Mouse (Mus musculus): ENCODE results near the gene Per3.
A peak's percentile ranks its signal among the peaks of the same experiment; 100 is the strongest.

Gene Per3

DNA sequence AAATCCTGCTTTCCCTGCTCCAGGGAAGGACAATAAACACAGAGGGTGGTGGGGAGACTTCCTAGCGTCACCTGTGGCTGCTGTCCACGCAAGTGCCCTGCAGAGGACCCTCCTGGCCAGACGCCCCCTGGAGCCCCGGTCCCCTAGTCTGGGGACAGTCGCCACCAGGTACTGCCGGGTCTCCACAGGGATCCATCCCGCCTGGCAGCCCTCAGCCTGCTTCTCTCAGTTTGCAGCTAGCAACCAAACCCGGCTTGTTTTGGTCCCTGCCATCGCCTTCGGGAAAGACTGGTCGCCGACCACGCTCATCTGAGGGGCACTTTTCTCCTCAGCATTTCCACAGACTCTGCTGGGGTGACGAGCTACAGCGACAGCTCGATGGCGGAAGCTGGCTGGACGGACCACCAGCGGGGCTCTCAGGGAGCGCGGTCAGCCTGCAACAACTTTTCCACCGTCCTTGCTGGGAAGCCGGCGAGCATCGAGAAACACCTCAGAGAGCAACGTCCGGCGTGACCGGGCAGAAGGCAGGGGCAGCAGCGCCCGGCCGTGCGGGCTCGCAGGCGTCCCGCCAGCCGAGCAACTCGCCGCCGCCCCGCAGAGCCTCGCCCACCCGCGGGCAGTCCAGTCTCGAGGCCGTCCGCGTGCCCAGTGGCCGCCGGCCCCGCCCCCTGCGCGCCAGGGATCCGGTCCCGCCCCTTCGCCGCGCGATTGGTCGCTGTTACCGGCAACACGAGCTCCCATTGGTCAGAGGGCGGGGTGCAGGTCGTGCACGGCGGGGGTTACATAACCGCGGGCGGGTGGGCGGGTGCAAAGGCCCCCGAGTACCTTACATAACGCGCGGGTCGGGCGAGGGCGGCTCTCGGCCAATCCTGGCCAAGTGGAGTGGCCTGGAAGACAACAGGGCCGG, at the start of gene Per3:
Gene Per3 (minus strand): TSS at position 629 of the 907 bp plus-strand sequence.
- DNase-seq, result peak; percentile 98 to 99

- no peak for DNase-seq
These were observed 44.8 kb upstream of the Per3 start, which contains the start of gene Gm13090 for GRCm38 (mm10) chr4:151089270-151089669. Gm13090 (plus strand) TSS chr4:151089570.

GRCm38 (mm10) chr4:151088819-151089218, 44.4 kb upstream of the Per3 start:
- DNase-seq, result no peak

- DNase-seq, result no peak
These were observed 42.9 kb upstream of the Per3 start for GRCm38 (mm10) chr4:151087358-151087757.

GRCm38 (mm10) chr4:151083027-151083426, 38.6 kb upstream of the Per3 start:
- DNase-seq, result no peak

DNA sequence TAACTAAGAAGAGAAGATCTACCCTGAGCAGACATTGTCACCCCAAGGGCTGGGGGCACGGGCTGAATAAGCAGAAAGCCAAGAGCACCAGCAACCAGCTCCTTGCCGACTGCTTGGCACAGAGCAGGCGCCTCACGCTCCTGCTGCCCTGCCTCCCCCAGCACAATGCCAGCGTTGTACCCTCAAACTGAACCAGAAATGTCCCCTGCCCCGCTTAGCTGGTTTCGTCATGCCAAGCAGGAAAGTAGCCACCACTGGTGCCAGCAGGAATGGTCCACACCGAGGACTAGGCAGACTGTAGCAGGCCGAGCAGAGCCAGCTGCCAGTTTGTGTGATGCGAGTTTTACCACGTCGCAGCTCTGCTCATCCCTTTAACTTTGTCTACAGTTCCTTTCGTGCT, 37.5 kb upstream of the Per3 start:
- no peak for DNase-seq

GRCm38 (mm10) chr4:151081355-151081754, 36.9 kb upstream of the Per3 start:
- no peak for DNase-seq

DNA sequence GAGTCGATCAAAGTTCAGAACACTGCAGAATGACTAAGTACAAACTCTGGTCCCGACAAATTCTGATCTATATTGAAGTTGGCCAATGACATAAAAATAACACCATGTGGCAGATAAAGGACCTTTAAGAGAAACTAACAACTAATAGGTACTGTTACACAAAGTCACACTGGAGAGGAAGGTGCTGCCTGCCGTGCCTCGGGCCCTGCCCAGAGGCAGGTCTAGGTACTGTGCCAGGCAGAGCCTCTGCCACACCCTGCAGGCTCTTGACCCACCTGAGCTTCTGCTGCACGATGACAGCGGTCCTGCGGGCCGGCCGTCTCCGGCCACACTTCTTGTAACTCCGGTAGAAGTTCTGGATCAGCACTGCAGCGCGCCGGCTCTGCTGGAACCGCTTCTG, 30.4 kb upstream of the Per3 start:
- no peak for DNase-seq

DNA sequence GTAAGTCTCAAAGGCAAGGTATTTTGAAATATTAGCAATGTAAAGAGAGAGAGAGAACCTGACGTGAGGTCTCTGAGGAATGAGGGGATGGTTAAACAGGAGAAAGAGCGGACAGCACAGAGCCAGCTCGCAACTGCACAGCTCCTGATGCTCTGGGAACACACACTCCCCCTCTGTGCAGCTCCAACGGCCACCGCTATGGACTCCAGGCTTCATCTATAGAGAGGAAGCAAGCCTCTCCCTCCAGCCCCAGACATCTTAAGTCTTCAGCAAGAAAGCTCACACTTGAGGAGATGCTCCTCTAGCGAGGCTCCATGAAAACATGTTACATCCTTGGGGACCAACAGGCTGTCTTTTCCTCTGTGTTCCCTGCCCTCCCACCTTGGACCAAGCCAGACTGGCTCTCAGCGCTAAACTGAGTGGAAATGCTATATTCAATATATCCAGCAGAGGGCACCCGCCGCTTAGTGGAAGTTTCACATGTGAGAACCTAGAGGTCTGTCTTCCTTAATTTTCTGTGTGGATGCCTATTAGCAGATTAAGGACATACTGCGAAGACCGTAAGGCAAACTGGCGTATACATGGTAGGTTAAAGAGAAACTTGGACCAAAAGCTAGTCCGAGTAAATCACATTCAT, 28.8 kb upstream of the Per3 start:
- DNase-seq, result peak in 1 of 2 experiments; percentile 83

DNA sequence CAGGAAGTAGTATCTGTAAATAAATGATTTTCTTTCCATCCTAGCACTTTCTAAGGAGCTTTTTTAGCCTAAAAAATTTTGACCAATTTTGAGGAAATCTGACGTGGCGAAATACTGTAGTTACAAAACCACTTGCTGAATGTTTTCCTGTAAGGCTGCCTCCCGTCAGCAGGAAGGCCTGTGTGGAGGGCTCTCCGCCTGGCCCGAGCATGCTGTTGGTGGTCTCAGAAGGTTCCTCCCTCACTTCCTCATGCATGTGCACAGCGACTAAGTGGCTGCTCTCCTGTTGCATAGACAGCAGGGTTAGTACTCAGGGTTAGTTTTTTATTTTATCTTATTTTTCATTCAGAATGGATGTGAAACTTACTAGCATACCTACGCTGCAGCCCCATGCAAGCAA, 26.5 kb upstream of the Per3 start:
- DNase-seq, result no peak

- no peak for DNase-seq
These were observed 24.3 kb upstream of the Per3 start for GRCm38 (mm10) chr4:151068751-151069150.

- DNase-seq, result no peak
These were observed 15.1 kb upstream of the Per3 start for GRCm38 (mm10) chr4:151059566-151059965.

- no peak for DNase-seq
These were observed 14.2 kb upstream of the Per3 start for GRCm38 (mm10) chr4:151058634-151059033.

DNA sequence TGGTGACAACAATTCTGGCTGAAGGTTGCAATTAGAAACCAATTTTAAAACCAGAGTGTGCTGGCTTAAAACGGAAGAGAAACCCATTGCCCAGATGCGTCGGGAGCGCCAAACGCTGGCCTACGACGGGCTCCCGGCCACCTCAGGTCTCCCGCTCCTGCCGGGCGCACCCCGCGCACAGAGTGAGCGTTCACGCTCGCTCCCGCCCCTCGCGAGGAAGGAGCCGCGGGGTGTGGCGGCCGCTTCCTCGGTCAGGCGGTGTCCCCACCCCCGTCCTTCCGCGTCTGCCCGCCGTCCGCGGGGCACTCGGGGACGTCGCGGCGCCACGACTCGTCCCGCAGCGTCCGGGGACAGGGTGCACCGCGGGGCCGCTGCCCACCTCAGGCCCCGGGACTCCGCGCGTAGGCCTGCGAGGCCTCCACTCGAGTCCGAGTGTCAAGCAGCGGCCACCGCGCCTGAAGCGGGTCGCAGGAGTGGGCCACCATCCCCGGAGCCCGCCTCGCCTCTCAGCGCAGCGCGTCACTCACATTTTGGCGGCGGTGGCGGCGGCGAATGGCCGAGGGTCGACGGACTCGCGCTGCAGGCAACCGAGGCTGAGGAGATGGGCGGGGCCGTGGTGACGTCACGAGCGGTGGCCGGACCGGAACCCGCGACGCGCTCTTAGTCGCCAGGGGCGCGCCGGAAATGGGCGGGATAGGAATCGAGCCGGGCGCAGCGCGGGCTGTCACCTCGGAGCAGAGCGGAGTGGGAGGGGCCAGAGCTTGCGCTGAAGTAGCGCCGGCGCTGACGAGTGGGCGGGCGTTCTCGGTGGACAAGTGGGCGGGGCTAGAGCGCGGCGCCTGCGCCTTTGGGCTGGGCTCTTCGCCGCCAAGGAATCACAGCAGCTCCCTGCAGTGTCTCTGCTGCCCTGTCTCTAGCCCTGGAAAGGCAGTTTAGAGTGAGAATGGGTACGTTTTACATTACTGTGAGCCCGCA, 13.2 kb upstream of the Per3 start, which contains the start of gene Vamp3:
Gene Vamp3 (minus strand): TSS at position 617 of the 975 bp plus-strand sequence.
- DNase-seq, result peak; percentile 99

DNA sequence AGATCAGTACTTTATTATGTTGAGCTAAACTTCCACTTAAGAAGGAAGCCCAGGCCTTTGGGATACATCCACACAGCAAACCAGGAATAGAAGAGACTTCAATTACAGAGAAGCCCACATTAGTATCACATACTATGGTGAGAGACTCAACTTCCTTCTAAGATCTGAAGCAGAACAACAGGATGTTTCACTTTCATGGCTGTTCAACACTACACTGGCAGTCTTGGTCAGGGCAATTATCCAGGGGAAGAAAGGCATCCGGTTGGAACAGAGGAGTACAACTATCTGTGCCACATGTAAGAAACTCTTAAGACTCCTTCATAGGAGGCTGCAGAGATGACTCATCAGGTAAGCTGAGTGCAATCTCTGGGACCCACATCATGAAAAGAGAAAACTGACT, 6.7 kb upstream of the Per3 start:
- DNase-seq, result no peak

- DNase-seq, result no peak
These were observed 2.1 kb upstream of the Per3 start for GRCm38 (mm10) chr4:151046524-151046923.

DNA sequence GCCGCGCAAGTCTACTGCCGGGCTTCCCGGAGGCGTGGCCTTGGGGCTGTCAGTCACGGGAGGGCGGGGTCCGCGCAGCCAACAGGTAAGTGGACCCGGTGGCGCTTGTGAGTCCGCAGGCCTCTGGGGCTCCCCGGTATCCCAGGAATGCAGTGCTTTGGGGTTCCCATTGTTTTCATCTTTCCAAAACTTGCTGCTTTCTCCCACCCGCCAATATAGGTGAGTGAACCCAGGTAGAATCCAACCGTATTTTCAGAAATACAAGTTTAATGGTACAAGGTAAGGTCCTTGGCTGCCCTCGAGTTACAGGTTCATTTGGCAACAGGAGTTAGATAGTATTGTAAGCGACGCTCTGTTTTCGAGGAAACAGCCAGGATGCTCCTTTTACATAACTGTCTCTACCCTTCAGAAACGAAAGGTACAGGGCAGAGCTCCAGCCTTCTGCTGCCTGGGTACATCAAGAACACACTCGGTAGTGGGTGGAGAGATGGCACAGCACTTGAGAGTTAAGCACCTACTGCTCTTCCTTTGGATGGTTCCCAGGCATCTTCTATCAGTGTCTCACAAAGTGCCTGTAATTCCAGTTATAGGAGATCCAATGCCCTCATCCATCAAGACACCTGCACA, 592 bp upstream of the Per3 start:
- DNase-seq, result no peak

- peak; percentile 48 to 80 for DNase-seq
These were observed 1.2 kb downstream of the Per3 start for GRCm38 (mm10) chr4:151043281-151043680.

DNA sequence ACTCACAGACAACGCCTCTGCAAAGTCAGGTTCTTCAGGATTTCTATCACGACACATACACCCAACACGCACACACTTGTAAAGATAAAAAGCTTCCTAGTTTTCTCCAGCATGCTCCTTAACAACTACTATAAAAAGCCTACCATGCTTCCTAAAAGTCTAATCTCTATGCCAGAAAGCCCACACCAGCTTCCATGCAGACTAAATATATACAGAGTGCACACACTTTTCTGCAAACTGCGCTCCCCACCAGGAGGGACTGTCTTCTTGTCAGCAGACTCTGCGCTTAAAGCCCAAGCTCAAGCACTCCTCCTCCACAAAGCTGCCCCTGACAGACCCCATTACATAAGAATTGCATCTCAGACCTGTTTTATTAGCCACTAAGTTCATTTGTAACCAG, 3.0 kb downstream of the Per3 start:
- DNase-seq, result no peak

DNA sequence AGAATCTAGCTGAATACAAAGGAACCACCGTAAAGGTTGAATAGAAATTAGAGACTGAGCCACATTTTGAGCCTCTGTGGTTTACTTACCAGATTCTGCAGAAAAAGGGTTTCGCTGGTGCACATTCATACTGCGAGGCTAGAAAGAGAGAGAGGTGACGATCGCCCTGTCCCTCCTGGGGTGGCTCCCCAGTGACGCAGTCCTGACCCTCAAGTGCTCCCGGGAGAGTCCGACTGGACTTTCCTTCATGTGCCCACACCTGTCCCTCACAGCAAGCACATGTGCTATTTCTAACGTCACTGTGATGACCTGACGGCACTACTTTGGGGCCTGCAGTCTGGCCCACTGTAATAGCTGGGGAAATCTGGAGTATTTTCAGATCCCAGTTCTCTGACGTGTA, 6.7 kb downstream of the Per3 start:
- DNase-seq, result no peak

DNA sequence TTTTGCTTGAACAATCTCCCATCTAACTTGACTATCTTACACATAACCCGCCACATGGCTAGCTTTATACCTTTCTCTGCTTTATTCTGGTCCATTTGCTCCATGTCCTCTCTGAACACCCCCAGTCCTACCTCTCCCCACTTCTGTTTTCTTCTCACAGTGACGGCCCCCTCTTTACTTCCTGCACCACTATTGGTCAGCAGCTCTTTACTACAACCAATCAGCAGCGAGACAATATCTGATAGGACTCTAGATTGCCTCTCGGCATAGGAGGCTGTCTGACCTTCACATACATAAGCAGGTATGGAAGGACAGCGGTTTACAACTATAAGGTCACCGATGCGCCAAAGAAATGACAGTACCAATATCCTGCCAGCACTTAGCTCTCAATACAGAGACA, 7.9 kb downstream of the Per3 start:
- no peak for DNase-seq

GRCm38 (mm10) chr4:151027001-151027400, 17.5 kb downstream of the Per3 start:
- DNase-seq, result peak in 1 of 2 experiments; percentile 22

All from lung, postnatal 4 days (tissue).